Mouse (Mus musculus) urinary bladder, postnatal 10 days (tissue): ENCODE results near the gene Gm2663.
"Not testable (repeated sequence)": the region's sequence is repeated elsewhere in the genome, so short reads cannot be mapped to it uniquely, and the experiment has no call there.

Experiments
- DNase-seq: peaks from one replicate; pipeline ENCODE4 v3.0.0; 2022; ENCODE audit warnings: low spot score

Gene Gm2663

DNA sequence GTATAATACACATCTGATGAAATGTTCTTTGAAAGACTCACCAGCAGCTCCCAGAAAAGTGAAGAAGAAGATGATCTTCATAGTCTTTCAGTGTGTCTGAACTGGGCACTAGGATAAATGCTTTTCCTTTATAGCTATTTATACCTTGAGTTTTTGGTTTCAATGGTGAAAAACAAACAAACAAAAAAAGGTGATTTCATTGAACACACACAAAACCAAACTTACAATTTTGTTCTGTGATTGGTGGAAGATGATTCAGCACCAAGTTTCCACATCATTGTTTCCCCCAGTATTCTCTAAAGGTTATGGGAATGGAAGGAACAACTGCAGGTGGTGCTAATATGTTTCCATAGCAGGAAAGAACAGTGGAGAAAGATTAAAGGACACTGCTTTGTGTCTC, at the start of gene Gm2663:
Gm2663 (minus strand) TSS at position 101 of the 400 bp plus-strand sequence.
- DNase-seq = not testable (repeated sequence)

DNA sequence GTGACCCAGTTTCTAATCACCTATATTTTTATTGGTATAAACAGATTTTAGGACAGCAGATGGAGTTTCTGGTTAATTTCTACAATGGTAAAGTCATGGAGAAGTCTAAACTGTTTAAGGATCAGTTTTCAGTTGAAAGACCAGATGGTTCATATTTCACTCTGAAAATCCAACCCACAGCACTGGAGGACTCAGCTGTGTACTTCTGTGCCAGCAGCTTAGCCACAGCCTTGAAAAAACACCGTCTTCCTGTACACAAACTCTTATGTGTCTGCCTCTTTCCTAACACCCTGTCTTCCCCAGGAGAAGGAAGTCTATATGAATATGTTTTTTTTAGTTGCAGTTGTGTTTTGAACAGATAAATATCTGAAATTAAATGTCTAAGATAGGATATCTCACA, 49.3 kb upstream of the Gm2663 start:
- DNase-seq = no peak

DNA sequence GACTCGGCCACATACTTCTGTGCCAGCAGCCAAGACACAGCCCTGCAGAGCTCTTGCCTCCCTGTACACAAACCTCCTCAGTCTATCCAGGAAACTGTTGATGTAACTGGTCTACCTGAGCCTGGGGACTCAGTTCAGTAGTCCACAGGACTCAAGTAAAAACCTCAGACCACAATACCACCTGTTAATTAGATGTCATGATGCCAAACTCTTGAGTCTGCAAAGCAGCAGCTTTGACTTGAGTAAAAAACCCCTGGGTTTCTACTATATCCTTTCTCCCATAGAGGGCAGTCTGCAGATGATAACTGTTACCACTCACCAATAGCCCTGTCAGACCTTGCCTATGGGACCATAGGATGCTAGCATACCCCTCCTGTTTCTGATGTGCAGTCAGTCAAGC, 48.7 kb upstream of the Gm2663 start:
- DNase-seq = no peak

DNA sequence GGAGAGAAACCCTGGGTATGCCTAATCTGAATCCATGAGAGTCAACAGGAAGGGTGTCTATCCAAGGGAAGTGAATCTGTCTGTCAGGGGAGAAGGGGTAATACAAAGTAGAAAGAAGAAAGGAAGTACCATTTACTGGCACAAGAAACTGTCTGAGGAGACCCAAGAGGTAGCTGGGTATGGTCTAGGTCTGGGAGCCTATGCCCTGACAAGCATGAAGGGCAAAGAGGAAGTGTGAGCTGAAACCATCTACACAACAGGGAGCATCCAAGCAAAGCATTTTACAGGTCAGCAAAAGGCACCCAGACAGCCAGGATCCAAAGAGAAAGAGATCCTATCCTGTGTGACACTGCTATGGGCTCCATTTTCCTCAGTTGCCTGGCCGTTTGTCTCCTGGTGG, 47.9 kb upstream of the Gm2663 start:
- no peak for DNase-seq

DNA sequence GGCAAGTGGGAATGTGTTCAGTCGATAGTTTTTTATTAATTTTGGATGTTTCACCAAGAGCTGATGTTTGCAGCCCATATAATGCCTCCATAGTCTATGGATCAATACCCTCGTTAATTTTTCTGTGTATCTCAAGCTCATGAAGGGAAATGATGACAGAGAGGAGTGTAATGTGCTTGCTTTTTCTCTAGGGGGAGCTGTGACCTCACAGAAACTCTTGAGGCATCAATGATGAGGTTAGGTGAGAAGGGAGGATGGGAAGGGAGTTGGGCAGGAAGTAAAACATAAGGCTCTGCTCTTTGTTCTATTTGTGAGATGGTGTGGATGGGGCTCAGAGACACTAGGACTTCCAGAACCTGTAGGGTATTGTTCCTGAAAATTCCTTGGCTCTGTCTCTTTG, 47.3 kb upstream of the Gm2663 start:
- DNase-seq = no peak

DNA sequence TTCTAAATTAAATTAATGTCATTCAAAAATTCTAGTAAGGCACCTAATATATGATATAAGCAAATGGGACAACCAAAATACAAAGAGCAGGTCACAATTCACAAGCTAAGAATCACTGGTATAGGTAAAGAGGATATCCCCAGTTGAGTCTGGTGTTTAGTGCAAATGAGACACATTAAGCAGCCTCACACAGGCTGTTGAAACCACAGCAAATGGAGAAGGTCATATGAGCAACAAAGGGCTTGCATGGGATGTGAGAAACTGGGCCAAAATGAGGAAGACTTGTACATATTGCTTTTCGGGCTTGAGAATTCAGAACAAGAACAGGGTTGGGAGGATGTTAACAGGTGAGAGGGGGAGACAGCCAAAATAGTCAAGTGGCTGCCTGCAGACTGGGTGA, 45.5 kb upstream of the Gm2663 start:
- DNase-seq = no peak

DNA sequence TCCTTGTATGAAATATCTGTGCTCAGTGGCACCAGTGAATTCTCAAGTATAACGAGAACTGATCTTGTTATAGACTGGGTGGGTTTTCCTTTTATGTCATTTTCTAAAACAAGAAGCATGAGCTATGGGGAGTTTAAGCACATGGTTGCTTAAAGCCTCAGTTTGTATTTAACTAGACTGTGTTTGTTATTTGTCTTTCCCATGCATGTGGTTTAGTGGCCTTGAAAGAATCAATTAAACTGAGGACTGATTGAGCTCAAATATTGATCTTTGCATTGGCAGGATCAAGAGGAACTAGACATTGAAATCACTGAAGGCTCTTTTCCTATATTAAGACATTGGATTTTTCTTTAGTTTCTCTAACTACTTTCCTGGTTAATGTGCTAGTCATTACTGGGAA, 45.0 kb upstream of the Gm2663 start:
- no peak for DNase-seq

DNA sequence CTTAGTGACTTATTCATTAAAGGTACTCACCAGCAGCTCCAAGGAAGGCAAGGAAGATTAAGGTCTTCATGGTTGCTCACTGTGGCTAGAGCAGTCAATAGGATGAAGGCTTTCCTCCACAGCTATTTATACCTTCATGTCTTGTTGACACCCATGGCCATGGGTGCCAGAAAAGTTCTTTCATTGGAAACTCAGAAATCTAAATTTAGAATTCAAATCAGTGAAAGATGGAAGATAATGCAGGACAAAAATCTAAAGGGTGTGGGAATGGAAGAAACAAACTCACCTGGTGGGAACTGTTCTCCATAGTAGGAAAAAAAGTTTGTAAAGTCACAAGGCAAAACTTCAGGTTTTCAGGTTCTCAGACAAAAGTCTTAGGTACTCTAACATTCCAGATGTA, 36.1 kb upstream of the Gm2663 start, which contains the start of gene 2210010C04Rik:
2210010C04Rik (minus strand) TSS at position 101 of the 400 bp plus-strand sequence.
- no peak for DNase-seq

DNA sequence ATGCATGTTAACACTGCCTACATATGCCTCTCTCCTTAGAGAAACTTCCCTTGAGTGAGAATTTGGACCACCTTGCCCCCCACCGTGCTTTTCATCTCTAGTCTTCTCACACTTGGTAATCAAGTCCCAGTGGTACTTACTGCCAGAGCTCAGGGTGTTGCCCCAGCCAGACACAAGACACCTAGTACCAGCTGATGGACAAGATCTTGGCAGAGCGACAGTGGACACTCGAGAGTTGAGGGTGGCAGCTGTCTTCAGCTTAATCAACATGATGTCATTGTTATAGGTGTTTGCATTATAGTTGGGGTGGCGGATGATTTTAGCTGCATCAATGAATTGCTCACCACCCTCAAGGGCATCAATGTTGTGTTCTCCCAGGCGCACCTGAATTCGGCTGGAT, 33.5 kb upstream of the Gm2663 start:
- DNase-seq = no peak

DNA sequence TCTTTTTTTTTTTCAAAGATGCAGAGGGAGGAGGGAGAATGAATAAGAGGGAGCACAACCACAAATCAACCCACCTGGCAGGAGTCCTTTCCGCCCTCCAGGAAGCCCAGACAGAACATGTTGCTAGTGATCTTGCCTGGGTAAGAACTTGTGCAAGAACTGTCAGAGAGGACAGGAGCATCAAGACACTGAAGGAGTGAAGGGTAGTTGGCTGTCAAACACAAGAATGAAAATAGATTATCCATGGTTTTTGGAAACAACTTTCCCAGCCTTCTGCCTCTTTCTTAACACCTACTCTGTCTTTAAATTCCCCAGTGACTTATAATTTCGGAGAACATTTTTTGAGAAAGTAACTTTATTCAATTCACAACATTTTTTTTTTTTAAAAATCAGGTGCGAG, 33.0 kb upstream of the Gm2663 start:
- DNase-seq = no peak

DNA sequence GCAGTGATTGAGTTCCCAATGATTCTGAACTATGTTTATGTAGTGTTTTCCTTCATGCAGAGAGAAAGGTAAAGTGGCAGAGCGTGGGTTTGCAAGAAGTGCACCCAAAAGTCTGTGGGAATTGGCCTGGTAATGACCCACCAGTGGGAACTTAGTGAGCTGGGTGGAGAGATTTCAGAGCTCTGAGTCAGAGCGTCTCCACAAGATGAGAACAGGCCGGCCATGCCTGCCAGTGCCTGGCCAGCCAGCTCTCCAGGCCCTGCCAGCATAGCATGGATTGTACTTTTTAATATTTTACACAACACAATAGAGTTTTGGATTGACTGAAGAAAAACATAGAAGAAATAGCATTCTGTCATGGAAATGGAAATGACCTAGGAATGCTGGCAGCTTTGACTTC, 31.5 kb upstream of the Gm2663 start:
- DNase-seq = no peak

DNA sequence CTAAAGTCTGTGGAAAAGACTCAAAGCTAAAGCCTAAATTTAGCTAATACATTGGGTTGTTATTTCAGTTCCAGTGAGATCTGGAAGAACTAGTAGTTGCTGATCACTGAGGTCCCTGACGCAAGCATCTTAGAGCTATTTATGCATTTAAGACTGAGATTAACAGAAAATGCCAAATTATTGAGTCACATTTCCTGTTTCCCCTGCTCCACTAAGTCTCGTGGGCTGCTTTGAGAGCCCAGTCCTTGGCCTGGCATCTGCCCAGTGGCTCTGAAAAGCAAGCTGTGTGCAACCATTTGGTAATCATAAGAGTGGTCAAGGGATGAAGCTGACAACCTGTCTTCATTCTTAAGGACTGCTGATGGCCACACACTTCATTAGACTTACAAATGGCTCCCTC, 27.8 kb upstream of the Gm2663 start:
- no peak for DNase-seq

DNA sequence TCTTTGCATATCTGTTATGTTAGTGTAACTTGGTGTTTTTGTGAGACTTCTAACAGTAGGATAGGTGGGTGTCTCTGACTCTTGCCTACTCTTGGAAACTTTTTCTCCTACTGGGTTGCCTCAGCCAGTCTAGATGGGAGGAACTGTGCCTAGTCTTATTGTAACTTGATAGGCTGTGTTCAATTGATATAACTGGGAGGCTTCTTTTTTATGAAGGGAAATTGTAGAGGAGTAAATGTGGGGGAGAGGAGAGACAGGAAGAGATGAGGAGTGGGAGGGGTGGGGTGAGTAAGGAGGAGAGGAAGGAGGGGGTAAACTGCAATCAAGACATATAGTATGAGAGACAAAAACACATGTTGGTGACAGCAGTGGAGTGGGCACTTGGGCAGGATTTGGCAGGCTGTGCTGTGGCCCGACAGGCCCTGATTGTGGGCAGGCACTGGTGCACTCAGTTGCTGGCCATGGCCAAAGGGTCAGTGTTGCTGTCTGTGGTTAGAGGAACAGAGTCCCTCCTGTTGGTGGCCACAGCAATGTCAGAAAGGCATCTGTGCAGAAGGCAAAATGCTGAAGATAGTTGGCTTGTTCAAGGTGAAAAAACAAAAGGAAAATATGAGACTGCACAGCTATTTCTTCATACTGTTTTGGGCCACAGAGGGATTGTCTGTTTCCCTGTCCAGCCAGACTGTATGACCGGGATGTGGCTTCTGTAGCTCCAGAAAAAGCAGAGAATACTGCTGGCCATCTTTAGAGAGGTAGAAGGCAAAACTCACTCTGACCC, 26.8 kb upstream of the Gm2663 start:
- DNase-seq = no peak

DNA sequence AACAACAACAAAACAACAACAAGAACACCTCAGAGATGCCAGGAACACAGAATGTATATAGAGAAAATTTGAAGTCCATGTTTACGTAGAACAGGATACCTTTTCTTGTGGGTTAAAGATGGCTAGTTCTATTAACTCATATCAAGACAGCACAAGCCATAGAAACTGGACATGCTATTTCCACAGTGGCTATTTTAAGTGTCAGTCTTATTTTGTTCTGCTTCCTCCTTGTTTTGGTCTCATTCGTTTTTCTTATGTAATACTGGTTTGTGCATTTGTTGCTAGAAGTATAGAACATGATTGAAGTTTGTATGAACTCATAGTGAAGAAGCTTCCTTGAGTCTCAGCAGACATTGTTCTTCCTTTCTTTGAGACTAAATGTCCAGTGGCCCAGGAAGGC, 19.9 kb upstream of the Gm2663 start:
- DNase-seq = no peak

DNA sequence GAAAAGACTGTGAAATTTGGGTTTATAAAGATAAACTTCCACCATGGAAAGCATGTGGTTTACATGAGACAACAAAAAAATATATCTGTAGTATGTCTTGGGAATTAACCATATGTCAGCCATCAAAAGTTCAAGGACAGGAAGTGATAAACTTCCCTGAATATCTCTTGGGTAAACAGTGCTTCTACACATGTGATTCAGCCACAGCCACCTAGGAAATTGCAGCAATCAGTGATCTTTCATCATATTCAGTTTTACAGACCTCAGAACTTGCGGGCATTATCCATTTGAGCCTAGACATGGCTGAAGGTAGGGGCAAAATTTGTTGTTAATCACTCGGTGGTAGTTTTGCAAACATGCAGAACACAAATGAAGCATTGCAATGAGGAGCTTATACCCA, 19.4 kb upstream of the Gm2663 start:
- no peak for DNase-seq

DNA sequence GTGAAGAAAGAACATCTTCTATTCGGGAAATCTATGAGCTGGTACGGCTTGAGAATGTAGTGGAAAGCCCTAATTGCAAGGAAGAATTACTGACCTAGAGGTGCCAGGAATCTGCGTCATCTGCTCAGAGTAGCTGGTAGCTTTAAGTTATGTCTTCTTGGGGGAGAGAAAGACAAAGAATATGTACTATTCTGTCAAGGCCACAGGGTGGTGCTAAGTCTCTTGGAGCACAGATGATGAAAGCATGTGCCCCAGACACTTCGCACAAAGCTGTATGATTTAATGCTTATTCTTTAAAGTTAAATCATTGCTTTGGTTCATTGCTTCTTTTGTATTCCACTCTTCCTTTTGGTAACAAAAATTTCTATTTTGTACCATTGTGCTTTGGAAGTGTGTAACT, 15.8 kb upstream of the Gm2663 start:
- DNase-seq = no peak

DNA sequence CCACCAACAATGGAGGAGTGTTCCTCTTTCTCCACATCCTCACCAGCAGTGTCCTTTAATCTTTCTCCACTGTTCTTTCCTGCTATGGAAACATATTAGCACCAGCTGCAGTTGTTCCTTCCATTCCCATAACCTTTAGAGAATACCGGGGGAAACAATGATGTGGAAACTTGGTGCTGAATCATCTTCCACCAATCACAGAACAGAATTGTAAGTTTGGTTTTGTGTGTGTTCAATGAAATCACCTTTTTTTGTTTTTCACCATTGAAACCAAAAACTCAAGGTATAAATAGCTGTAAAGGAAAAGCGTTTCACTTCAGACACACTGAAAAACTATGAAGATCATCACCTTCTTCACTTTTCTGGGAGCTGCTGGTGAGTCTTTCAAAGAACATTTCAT, 34.8 kb downstream of the Gm2663 start, which contains the start of gene 1810009J06Rik:
1810009J06Rik (plus strand) TSS at position 301 of the 400 bp plus-strand sequence.
- DNase-seq = not testable (repeated sequence)

DNA sequence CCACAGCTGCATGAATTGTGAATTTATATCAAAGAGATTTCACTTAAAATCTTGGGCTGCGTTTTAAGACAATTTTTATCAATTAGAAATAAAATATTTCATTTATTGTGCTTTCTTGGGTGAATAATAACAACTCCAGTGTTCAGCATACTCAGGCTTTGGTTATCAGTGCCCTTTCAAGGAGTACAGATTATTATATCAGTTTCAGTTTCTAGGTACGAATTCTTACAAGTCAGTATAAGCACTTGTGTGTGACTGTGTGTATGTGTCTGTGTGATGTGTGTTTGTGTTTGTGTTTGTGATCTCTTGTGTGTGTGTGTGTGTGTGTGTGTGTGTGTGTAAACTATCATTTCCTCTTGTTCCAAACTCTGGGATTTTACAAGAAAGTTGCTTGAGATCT, 45.6 kb downstream of the Gm2663 start:
- DNase-seq = no peak

DNA sequence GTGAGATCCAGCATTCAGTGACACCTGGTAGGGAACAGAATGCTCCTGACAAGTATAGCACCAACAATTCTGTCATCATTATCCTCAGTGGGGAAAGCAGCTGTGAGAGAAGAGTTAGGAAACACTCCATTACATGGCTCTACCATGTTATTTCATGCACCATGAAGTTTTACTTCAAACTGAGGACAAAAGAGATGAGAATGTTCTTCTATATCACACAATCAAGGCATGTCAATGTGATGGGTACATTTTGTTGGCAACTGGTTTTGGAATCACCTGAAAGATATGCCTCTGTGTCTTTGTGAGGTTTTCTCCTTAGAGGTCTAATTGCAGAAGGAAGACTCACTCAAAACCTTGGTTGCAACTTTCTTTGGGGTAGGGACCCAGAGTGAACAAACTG, 47.5 kb downstream of the Gm2663 start, which contains the start of gene Gm4744:
Gm4744 (minus strand) TSS at position 101 of the 400 bp plus-strand sequence.
- DNase-seq = no peak
